Mouse (Mus musculus): ENCODE results near the gene Neil3. TPM values are rescaled to one million over a fixed set of nuclear protein-coding genes. Genes with fewer than 3 reads are reported as not detected.
"Not testable (repeated sequence)": the region's sequence is repeated elsewhere in the genome, so short reads cannot be mapped to it uniquely, and the experiment has no call there.

Gene Neil3
- polyA plus RNA-seq, 1 experiment: 6.8 TPM

DNA sequence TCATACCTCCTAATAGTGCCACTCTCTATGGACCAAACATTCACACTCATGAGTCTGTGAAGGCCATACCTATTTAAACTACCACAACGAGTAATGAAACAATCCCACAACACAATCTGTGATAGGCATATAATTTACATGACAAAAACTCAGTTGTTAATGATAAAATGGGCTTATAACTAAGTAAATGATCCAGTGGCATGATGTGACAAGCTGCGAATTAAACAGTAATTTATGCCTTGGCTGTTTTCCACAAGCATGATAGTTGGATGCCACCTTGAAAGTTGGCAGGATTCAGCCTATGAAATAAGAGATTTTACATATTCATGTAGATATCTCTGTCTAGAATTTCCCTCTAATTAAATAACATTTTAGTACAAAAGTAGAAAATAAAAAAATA, 99.3 kb downstream of the Neil3 start:
- H3K4me1 ChIP-seq (ENCODE audit: control insufficient read depth, insufficient read depth, low read length): no peaks in the 10 kb centered on the region
- no peaks in the 10 kb centered on the region for H3K36me3 ChIP-seq (ENCODE audit: control insufficient read depth, insufficient read depth, low read length)
- H3K27ac ChIP-seq (ENCODE audit: control insufficient read depth, insufficient read depth, low read depth, low read length): no peak overlapping the region
- TF ChIP-seq POLR2A (IDR thresholded peaks at IDR 0.05; ENCODE audit: control insufficient read depth, low read depth, low read length) (no peak), CTCF (IDR thresholded peaks at IDR 0.05; ENCODE audit: control insufficient read depth, insufficient read depth, insufficient replicate concordance, low read depth, low read length) (no peak)
- no peak overlapping the region for H3K4me3 ChIP-seq (ENCODE audit: control insufficient read depth, low read depth, low read length)
- no peaks in the 10 kb centered on the region for H3K27me3 ChIP-seq (ENCODE audit: control insufficient read depth, insufficient read depth, low read length)

DNA sequence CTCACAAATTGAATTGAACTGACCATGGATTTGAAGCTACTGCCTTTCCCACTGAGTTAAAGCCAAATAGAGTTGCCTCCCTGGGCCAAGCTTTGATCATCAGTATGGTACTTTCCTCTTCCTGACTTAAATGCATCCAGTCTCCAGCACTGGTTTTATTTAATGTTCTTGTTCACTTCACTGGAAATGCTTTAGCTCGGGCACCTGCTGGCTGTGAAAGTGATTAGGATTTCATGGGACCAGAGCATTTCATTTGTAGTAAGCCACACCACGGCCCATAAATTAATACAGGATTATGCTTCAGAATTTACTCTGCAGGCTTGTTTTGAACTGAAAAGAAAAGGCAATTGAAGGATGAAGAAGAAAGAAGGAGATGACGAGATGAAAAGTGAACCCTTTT, 100.8 kb downstream of the Neil3 start:
- not testable (repeated sequence) for H3K4me3 ChIP-seq (ENCODE audit: control insufficient read depth, low read depth, low read length); H3K4me1 ChIP-seq (ENCODE audit: control insufficient read depth, insufficient read depth, low read length); H3K36me3 ChIP-seq (ENCODE audit: control insufficient read depth, insufficient read depth, low read length); H3K27ac ChIP-seq (ENCODE audit: control insufficient read depth, insufficient read depth, low read depth, low read length); H3K27me3 ChIP-seq (ENCODE audit: control insufficient read depth, insufficient read depth, low read length)

Other genes starting within 250 kb of the Neil3 start
- 2.9 and 3.6 TPM in 2 replicates for gene Aga, start 127.3 kb downstream of the Neil3 start, polyA plus RNA-seq (2012; rRNA removed)

All from testis, adult 2 months (tissue).